Mouse (Mus musculus) left cerebral cortex, adult 18-20 months (tissue): ENCODE measurements around the gene H2-T23. TPM values are rescaled to one million over a fixed set of nuclear protein-coding genes. Genes with fewer than 3 reads are reported as not detected.
A peak's percentile ranks its signal among the peaks of the same experiment; 100 is the strongest.
"Not testable (repeated sequence)": the region's sequence is repeated elsewhere in the genome, so short reads cannot be mapped to it uniquely, and the experiment has no call there.

Experiments
- DNase-seq, 2 experiments: peaks; one replicate each; pipeline ENCODE4 v3.0.0; 2021 to 2022; ENCODE audit warnings: low spot score in 2 of 2, mixed read lengths in 1 of 2
- long read RNA-seq, 2 experiments: library from polyadenylated mRNA; stranded (forward); transcript quantifications; one replicate each; pipeline ENCODE4 v2.0.0; 2021
- total RNA-seq, 2 experiments: library from RNA; stranded (reverse); gene quantifications; 2 replicates each; pipeline ENCODE4 v1.2.3; 2021

The H2-T23 gene
- total RNA-seq = 10 to 100 TPM; 15.6 to 19.9 TPM
- long read RNA-seq, experiment 1, transcript H2-T23-201 (7 exons, 1,472 nt) = major isoform, 19 of 33 reads
- long read RNA-seq, experiment 1, partial matches to known transcripts = 9 of 33 reads
- long read RNA-seq, experiment 1, other reads (novel, unspliced or antisense) = 2 of 33 reads
- long read RNA-seq, experiment 2, transcript H2-T23-201 (7 exons, 1,472 nt) = major isoform, 14 of 17 reads
- long read RNA-seq, experiment 2, partial matches to known transcripts = 3 of 17 reads
- long read RNA-seq, experiment 2, other reads (novel, unspliced or antisense) = 0 of 17 reads

GRCm38 (mm10) chr17:36032351-36032875 is at the start of gene H2-T23:
H2-T23 (minus strand) TSS chr17:36032855.
- not testable (repeated sequence) for DNase-seq

GRCm38 (mm10) chr17:36081901-36082300 is 49.2 kb upstream of the H2-T23 start:
- not testable (repeated sequence) for DNase-seq

- peak; percentile 92 to 98 for DNase-seq
Observed at GRCm38 (mm10) chr17:36060829-36061228, 28.2 kb upstream of the H2-T23 start.

- not testable (repeated sequence) for DNase-seq
Observed at GRCm38 (mm10) chr17:36058362-36058761, 25.7 kb upstream of the H2-T23 start, which contains the start of gene Gm11127. Gm11127 (minus strand) TSS chr17:36058371.

GRCm38 (mm10) chr17:36057927-36058326 is 25.3 kb upstream of the H2-T23 start:
- DNase-seq = not testable (repeated sequence)

GRCm38 (mm10) chr17:36043286-36043685 is 10.6 kb upstream of the H2-T23 start:
- DNase-seq = no peak

- DNase-seq = peak; percentile 52 to 54
Observed at GRCm38 (mm10) chr17:36042610-36043169, 10.0 kb upstream of the H2-T23 start, which contains the start of the genes H2-T22 and Gm6034. H2-T22 (minus strand) TSS chr17:36042747. Gm6034 (plus strand) TSS chr17:36042961.

GRCm38 (mm10) chr17:36042055-36042454 is 9.4 kb upstream of the H2-T23 start:
- not testable (repeated sequence) for DNase-seq

GRCm38 (mm10) chr17:36040604-36041003 is 7.9 kb upstream of the H2-T23 start:
- not testable (repeated sequence) for DNase-seq

- DNase-seq = not testable (repeated sequence)
Observed at GRCm38 (mm10) chr17:36036126-36036525, 3.5 kb upstream of the H2-T23 start.

GRCm38 (mm10) chr17:36035010-36035638 is 2.5 kb upstream of the H2-T23 start:
- DNase-seq = peak; percentile 54 to 64

GRCm38 (mm10) chr17:36034524-36034923 is 1.9 kb upstream of the H2-T23 start:
- DNase-seq = not testable (repeated sequence)

GRCm38 (mm10) chr17:36031583-36032331 is 898 bp downstream of the H2-T23 start:
- DNase-seq = peak in 1 of 2 experiments; percentile 41

GRCm38 (mm10) chr17:36030703-36031582 is 1.7 kb downstream of the H2-T23 start:
- not testable (repeated sequence) for DNase-seq

- not testable (repeated sequence) for DNase-seq
Observed at GRCm38 (mm10) chr17:36030046-36030702, 2.5 kb downstream of the H2-T23 start.

GRCm38 (mm10) chr17:36028879-36029619 is 3.6 kb downstream of the H2-T23 start:
- no peak for DNase-seq

GRCm38 (mm10) chr17:36027663-36028062 is 5.0 kb downstream of the H2-T23 start:
- no peak for DNase-seq

GRCm38 (mm10) chr17:36025901-36026300 is 6.8 kb downstream of the H2-T23 start:
- no peak for DNase-seq

GRCm38 (mm10) chr17:36025197-36025596 is 7.5 kb downstream of the H2-T23 start:
- no peak for DNase-seq
